Mouse (Mus musculus) stomach, embryonic 14.5 days (tissue): ENCODE measurements around the gene Slc4a2. TPM values are rescaled to one million over a fixed set of nuclear protein-coding genes. Genes with fewer than 3 reads are reported as not detected.

Experiments used
- ATAC-seq: fragments of 200-750 bp; cut with Nextera tagmentation; 2 replicates; pipeline ENCODE4 v1.8.0; 2017; ENCODE audit warnings: low read depth, moderate TSS enrichment; ENCODE audit not compliant: insufficient number of reproducible peaks, insufficient read depth, low FRiP score
- H3K27ac ChIP-seq: fragments of 300-500 bp; sonication (generic); 2 replicates; pipeline ENCODE4 v1.5.1; 2014; ENCODE audit warnings: mild to moderate bottlenecking, low read length, moderate library complexity, mixed read lengths
- H3K27me3 ChIP-seq: fragments of 300-500 bp; sonication (generic); 2 replicates; pipeline ENCODE4 v1.6.1; 2014; ENCODE audit warnings: low read length, control low read depth, mixed read lengths; ENCODE audit not compliant: control insufficient read depth, insufficient read depth
- H3K36me3 ChIP-seq: fragments of 300-500 bp; sonication (generic); 2 replicates; pipeline ENCODE4 v1.6.1; 2014; ENCODE audit warnings: mild to moderate bottlenecking, control low read depth, low read length, moderate library complexity, mixed read lengths; ENCODE audit not compliant: control insufficient read depth, insufficient read depth
- H3K4me1 ChIP-seq: fragments of 300-500 bp; sonication (generic); 2 replicates; pipeline ENCODE4 v1.6.1; 2014; ENCODE audit warnings: low read length, control low read depth, mixed read lengths; ENCODE audit not compliant: control insufficient read depth, insufficient read depth
- H3K4me2 ChIP-seq: fragments of 300-500 bp; sonication (generic); replicated peaks from 2 replicates; pipeline ENCODE4 v1.6.1; 2014; ENCODE audit warnings: low read depth, low read length, control low read depth
- H3K4me3 ChIP-seq: fragments of 300-500 bp; sonication (generic); 2 replicates; pipeline ENCODE4 v1.5.1; 2014; ENCODE audit warnings: low read depth, low read length, control low read depth
- H3K9ac ChIP-seq: fragments of 300-500 bp; sonication (generic); replicated peaks from 2 replicates; pipeline ENCODE4 v1.6.1; 2014; ENCODE audit warnings: low read depth, mild to moderate bottlenecking, control low read depth, low read length, moderate library complexity, mixed read lengths
- H3K9me3 ChIP-seq: fragments of 300-500 bp; sonication (generic); 2 replicates; pipeline ENCODE4 v1.6.1; 2016; ENCODE audit warnings: low read depth, low read length, control low read depth; ENCODE audit not compliant: control insufficient read depth
- WGBS: fragments of 180-500 bp; shearing (Covaris S2); extraction: QIAGEN DNeasy Blood & Tissue Kit; methylation state at CpG from one replicate; pipeline ENCODE4 v1.1.7; 2014; 5-methylcytosine and 5-hydroxymethylcytosine counted together
- polyA plus RNA-seq: library from polyadenylated mRNA; unstranded; fragments of >200 nt; fragmentation: Nextera tagmentation; extraction: Ambion mirVana; gene quantifications from 2 replicates; pipeline ENCODE4 v1.2.1, GENCODE M21; 2014

Gene Slc4a2
- polyA plus RNA-seq, 1 experiment from 2014 or later: 30.6 TPM

GRCm38 (mm10) chr5:24443927-24444326 lies 20.3 kb downstream of the Slc4a2 start:
- no peak for ATAC-seq
- peak overlapping the region; percentile 81 for H3K4me3 ChIP-seq
- peaks cover 36% of the 10 kb centered on the region for H3K36me3 ChIP-seq
- H3K27ac ChIP-seq: no peak overlapping the region
- H3K4me1 ChIP-seq: peaks cover 16% of the 10 kb centered on the region
- H3K9ac ChIP-seq: peak overlapping the region; percentile 84
- no peaks in the 10 kb centered on the region for H3K9me3 ChIP-seq
- H3K4me2 ChIP-seq: peak overlapping the region; percentile 93
- WGBS: 84% methylated on average over 12 of the region's 12 CpGs
- H3K27me3 ChIP-seq: no peaks in the 10 kb centered on the region

- H3K9me3 ChIP-seq: no peaks in the 10 kb centered on the region
- under 1% methylated on average over 60 of the region's 60 CpGs for WGBS
- no peaks in the 10 kb centered on the region for H3K27me3 ChIP-seq
- peaks cover 16% of the 10 kb centered on the region for H3K4me1 ChIP-seq
- peak; percentile 87 for ATAC-seq
- peaks cover 27% of the 10 kb centered on the region for H3K36me3 ChIP-seq
- H3K9ac ChIP-seq: peak within 1 kb of the TSS; percentile 84
- H3K4me2 ChIP-seq: peak within 1 kb of the TSS; percentile 93
- H3K4me3 ChIP-seq: peak within 1 kb of the TSS; percentile 81
- peak within 1 kb of the TSS; percentile 84 for H3K27ac ChIP-seq
These were observed 21.2 kb downstream of the Slc4a2 start, which contains the start of gene Fastk for GRCm38 (mm10) chr5:24444746-24445427. Fastk (minus strand) TSS chr5:24445287.

GRCm38 (mm10) chr5:24445428-24446080 lies 21.9 kb downstream of the Slc4a2 start:
- peak overlapping the region; percentile 81 for H3K4me3 ChIP-seq
- H3K9me3 ChIP-seq: no peaks in the 10 kb centered on the region
- 52% methylated on average over 20 of the region's 20 CpGs for WGBS
- no peaks in the 10 kb centered on the region for H3K27me3 ChIP-seq
- H3K9ac ChIP-seq: peak overlapping the region; percentile 84; the same call in 1 of the 2 replicates
- H3K36me3 ChIP-seq: peaks cover 21% of the 10 kb centered on the region
- H3K4me2 ChIP-seq: peak overlapping the region; percentile 93
- peak overlapping the region; percentile 84 for H3K27ac ChIP-seq
- peaks cover 16% of the 10 kb centered on the region for H3K4me1 ChIP-seq
- ATAC-seq: peak; percentile 0; the same call in 1 of the 2 replicates

- no peaks in the 10 kb centered on the region for H3K9me3 ChIP-seq
- no peak overlapping the region for H3K9ac ChIP-seq
- H3K4me2 ChIP-seq: 0 out of 2 replicates have a peak overlapping the region, but pooled peaks have one; percentile 78
- ATAC-seq: no peak
- 85% methylated on average over 7 of the region's 7 CpGs for WGBS
- no peak overlapping the region for H3K27ac ChIP-seq
- H3K27me3 ChIP-seq: no peaks in the 10 kb centered on the region
- H3K4me3 ChIP-seq: no peak overlapping the region
- H3K4me1 ChIP-seq: peaks cover 22% of the 10 kb centered on the region
- peaks cover 11% of the 10 kb centered on the region for H3K36me3 ChIP-seq
These were observed 23.0 kb downstream of the Slc4a2 start for GRCm38 (mm10) chr5:24446630-24447029.

- peak within 1 kb of the TSS; percentile 38 for H3K9ac ChIP-seq
- peak; percentile 62 for ATAC-seq
- 0 out of 2 replicates have a peak within 1 kb of the TSS, but pooled peaks have one; percentile 16 for H3K27ac ChIP-seq
- H3K4me3 ChIP-seq: peak within 1 kb of the TSS; percentile 70
- no peaks in the 10 kb centered on the region for H3K27me3 ChIP-seq
- no peaks in the 10 kb centered on the region for H3K9me3 ChIP-seq
- peaks cover 5% of the 10 kb centered on the region for H3K36me3 ChIP-seq
- H3K4me2 ChIP-seq: peak within 1 kb of the TSS; percentile 78
- H3K4me1 ChIP-seq: peaks cover 22% of the 10 kb centered on the region
- WGBS: 3% methylated on average over 34 of the region's 34 CpGs
These were observed 24.1 kb downstream of the Slc4a2 start, which contains the start of gene Tmub1 for GRCm38 (mm10) chr5:24447624-24448298. Tmub1 (minus strand) TSS chr5:24447854.

GRCm38 (mm10) chr5:24451264-24452029 lies 27.8 kb downstream of the Slc4a2 start:
- WGBS: 1% methylated on average over 58 of the region's 66 CpGs
- H3K4me2 ChIP-seq: peak overlapping the region; percentile 88
- peak overlapping the region; percentile 89 for H3K27ac ChIP-seq
- ATAC-seq: peak; percentile 81
- peaks cover 48% of the 10 kb centered on the region for H3K4me1 ChIP-seq
- no peaks in the 10 kb centered on the region for H3K27me3 ChIP-seq
- H3K36me3 ChIP-seq: no peaks in the 10 kb centered on the region
- H3K9ac ChIP-seq: peak overlapping the region; percentile 96
- peak overlapping the region; percentile 87 for H3K4me3 ChIP-seq
- no peaks in the 10 kb centered on the region for H3K9me3 ChIP-seq

GRCm38 (mm10) chr5:24452030-24452690 lies 28.5 kb downstream of the Slc4a2 start, which contains the start of gene Agap3:
Agap3 (plus strand) TSS chr5:24452177.
- Histone ChIP-seq H3K4me2 (peak within 1 kb of the TSS; percentile 88), H3K36me3 (no peaks in the 10 kb centered on the region), H3K9ac (peak within 1 kb of the TSS; percentile 96), H3K4me1 (peaks cover 48% of the 10 kb centered on the region), H3K9me3 (no peaks in the 10 kb centered on the region), H3K4me3 (peak within 1 kb of the TSS; percentile 87), H3K27ac (peak within 1 kb of the TSS; percentile 89), H3K27me3 (no peaks in the 10 kb centered on the region)
- under 1% methylated on average over 74 of the region's 85 CpGs for WGBS
- peak; percentile 1 for ATAC-seq
